ENCODE assay signal across 20 mouse cellular contexts in the genomic region with DNA sequence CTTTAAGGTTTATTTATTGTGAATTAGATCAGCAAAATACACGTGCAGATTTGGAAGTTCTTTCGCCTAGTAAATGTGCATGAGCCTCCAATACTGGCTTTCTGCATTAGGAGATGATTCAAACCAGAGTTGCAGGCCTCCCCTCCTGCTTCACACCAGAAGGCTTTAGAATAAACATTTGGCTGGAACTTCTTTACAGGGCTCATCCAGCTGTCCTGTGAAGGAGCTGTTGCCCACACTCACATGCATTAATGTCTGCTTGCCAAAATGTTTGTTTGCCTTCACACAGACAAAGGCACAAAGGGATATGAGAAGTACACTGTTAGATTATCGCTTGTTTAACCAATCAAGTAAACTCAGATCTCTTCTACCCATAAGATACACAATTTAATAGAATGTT.
DNase-seq lines count a peak whose midpoint lies in the region; ATAC-seq and TF ChIP-seq lines count a peak whose summit lies in the region.
"Had no signal": no experiment of that assay in that cellular context is flagged by ENCODE, and none has a peak within 500 bp of the region (broad histone marks: within the 10 kb centered on the region; RNA-seq: fewer than 3 reads in every experiment).

No protein-coding gene starts in this region.

- H3K36me3 ChIP-seq in hindbrain, postnatal 0 days (ENCODE audit: insufficient read depth, low read length) = no peaks in the 10 kb centered on the region
- H3K36me3 ChIP-seq in hindbrain, embryonic 10.5 days = no peaks in the 10 kb centered on the region
- H3K36me3 ChIP-seq: embryonic facial prominence, embryonic 15.5 days; G1E; heart, embryonic 13.5 days; limb, embryonic 15.5 days had no signal

- no peaks in the 10 kb centered on the region for H3K9me3 ChIP-seq in hindbrain, postnatal 0 days (ENCODE audit: low read length)
- H3K9me3 ChIP-seq in hindbrain, embryonic 10.5 days = no peaks in the 10 kb centered on the region
- H3K9me3 ChIP-seq: embryonic facial prominence, embryonic 15.5 days; G1E; heart, embryonic 13.5 days; limb, embryonic 15.5 days; megakaryocyte, embryonic 14.5 days had no signal

- no peak overlapping the region for H3K4me3 ChIP-seq in hindbrain, postnatal 0 days (ENCODE audit: low read length)
- H3K4me3 ChIP-seq in hindbrain, embryonic 10.5 days = no peak overlapping the region
- H3K4me3 ChIP-seq in bone marrow macrophage, adult 2 months (ENCODE audit: insufficient read depth, low read length) = no peak overlapping the region
- H3K4me3 ChIP-seq: embryonic facial prominence, embryonic 15.5 days; heart, embryonic 13.5 days; limb, embryonic 15.5 days; megakaryocyte, embryonic 14.5 days had no signal

- no peak overlapping the region for H3K27ac ChIP-seq in hindbrain, postnatal 0 days
- H3K27ac ChIP-seq in hindbrain, embryonic 10.5 days = no peak overlapping the region
- H3K27ac ChIP-seq in bone marrow macrophage, adult 2 months (ENCODE audit: insufficient read depth, low read depth, low read length) = peak overlapping the region; percentile 4
- H3K27ac ChIP-seq: embryonic facial prominence, embryonic 15.5 days; heart, embryonic 13.5 days; limb, embryonic 15.5 days had no signal

- H3K9ac ChIP-seq in hindbrain, postnatal 0 days (replicated peaks; ENCODE audit: low read length) = no peak overlapping the region
- H3K9ac ChIP-seq: embryonic facial prominence, embryonic 15.5 days; heart, embryonic 13.5 days; limb, embryonic 15.5 days had no signal

- TF ChIP-seq CTCF in hindbrain, postnatal 0 days (IDR thresholded peaks at IDR 0.05; ENCODE audit: low read depth) = no peak
- no peak for TF ChIP-seq CTCF in bone marrow macrophage, adult 2 months (IDR thresholded peaks at IDR 0.05; ENCODE audit: low read depth, low read length)

- H3K27me3 ChIP-seq in hindbrain, postnatal 0 days (ENCODE audit: insufficient read depth, low read length) = no peaks in the 10 kb centered on the region
- no peaks in the 10 kb centered on the region for H3K27me3 ChIP-seq in hindbrain, embryonic 10.5 days (ENCODE audit: insufficient read depth, poor library complexity, severe bottlenecking)
- H3K27me3 ChIP-seq: embryonic facial prominence, embryonic 15.5 days; heart, embryonic 13.5 days; limb, embryonic 15.5 days; megakaryocyte, embryonic 14.5 days had no signal

- WGBS in hindbrain, postnatal 0 days = 60% methylated on average over 3 of the region's 3 CpGs
- 78% methylated on average over 3 of the region's 3 CpGs for WGBS in hindbrain, embryonic 10.5 days

- peak; percentile 5 to 12 for DNase-seq in cerebellum, postnatal 10 days
- DNase-seq in cerebellum, adult 9-11 months = no peak
- peak; percentile 20 for DNase-seq in hindbrain, postnatal 0 days (ENCODE audit: low spot score)
- DNase-seq in hindbrain, embryonic 10.5 days (ENCODE audit: low spot score) = no peak
- DNase-seq in layer of hippocampus, adult 9-11 months = peak; percentile 63
- no peak for DNase-seq in gastrocnemius, adult 8-10 months (ENCODE audit: low spot score in 2 of 2)
- DNase-seq in lung, postnatal 10 days = no peak
- DNase-seq: cerebellum, adult 18-20 months; heart, postnatal 36 days; kidney, adult 2 months; kidney, postnatal 25 days; lung, postnatal 14 days had no signal

- ATAC-seq in hindbrain, postnatal 0 days = no peak
- ATAC-seq: CD4-positive, CD25-positive, alpha-beta regulatory T cell, adult 4 months; midbrain, embryonic 16.5 days had no signal

- H3K4me1 ChIP-seq in hindbrain, postnatal 0 days (ENCODE audit: insufficient read depth, low read length) = no peaks in the 10 kb centered on the region
- 0 out of 2 replicates have a peak, but pooled peaks cover 2% of the 10 kb centered on the region for H3K4me1 ChIP-seq in hindbrain, embryonic 10.5 days (replicated peaks)
- H3K4me1 ChIP-seq in bone marrow macrophage, adult 2 months (ENCODE audit: control insufficient read depth, insufficient read depth, low read length) = peaks cover 15% of the 10 kb centered on the region
- H3K4me1 ChIP-seq: embryonic facial prominence, embryonic 15.5 days; limb, embryonic 15.5 days; megakaryocyte, embryonic 14.5 days had no signal

- no peak overlapping the region for H3K4me2 ChIP-seq in hindbrain, postnatal 0 days (ENCODE audit: low read depth, low read length)
- H3K4me2 ChIP-seq: embryonic facial prominence, embryonic 15.5 days; heart, embryonic 13.5 days; limb, embryonic 15.5 days had no signal

- no peak for TF ChIP-seq POLR2A in bone marrow macrophage, adult 2 months (IDR thresholded peaks at IDR 0.05; ENCODE audit: borderline replicate concordance, low read depth, low read length)

Comparison
In these comparisons a context has a peak if more than half of its experiments do, and no peak if none do; other contexts are left out.
1. DNase-seq: peak in cerebellum, postnatal 10 days (2 of 2), hindbrain, postnatal 0 days (single experiment) and layer of hippocampus, adult 9-11 months (single experiment); none in cerebellum, adult 9-11 months (single experiment), hindbrain, embryonic 10.5 days (single experiment), gastrocnemius, adult 8-10 months (0 of 2) and lung, postnatal 10 days (single experiment).